Mouse (Mus musculus) intestine, postnatal 0 days (tissue): Measurements from ENCODE around the gene Tctex1d1. TPM values are rescaled to one million over a fixed set of nuclear protein-coding genes. Genes with fewer than 3 reads are reported as not detected.

ENCODE experiments used
- ATAC-seq: fragments of 200-750 bp; cut with Nextera tagmentation; 2 replicates; pipeline ENCODE4 v1.8.0; 2017; ENCODE audit warnings: mild to moderate bottlenecking, moderate TSS enrichment, moderate library complexity
- H3K27ac ChIP-seq: fragments of 300-500 bp; sonication (generic); 2 replicates; pipeline ENCODE4 v1.5.1; 2014; ENCODE audit warnings: mild to moderate bottlenecking, low read depth, low read length, moderate library complexity
- H3K27me3 ChIP-seq: fragments of 300-500 bp; sonication (generic); replicated peaks from 2 replicates; pipeline ENCODE4 v1.6.1; 2014; ENCODE audit warnings: low read length, mixed read lengths; ENCODE audit not compliant: control insufficient read depth, insufficient read depth
- H3K36me3 ChIP-seq: fragments of 300-500 bp; sonication (generic); 2 replicates; pipeline ENCODE4 v1.6.1; 2014; ENCODE audit warnings: mild to moderate bottlenecking, moderate library complexity; ENCODE audit not compliant: control insufficient read depth, insufficient read depth
- H3K4me1 ChIP-seq: fragments of 300-500 bp; sonication (generic); replicated peaks from 2 replicates; pipeline ENCODE4 v1.6.1; 2014; ENCODE audit warnings: antibody characterized with exemption, low read length, mixed read lengths; ENCODE audit not compliant: control insufficient read depth, insufficient read depth
- H3K4me2 ChIP-seq: fragments of 300-500 bp; sonication (generic); replicated peaks from 2 replicates; pipeline ENCODE4 v1.6.1; 2014; ENCODE audit warnings: low read depth, mild to moderate bottlenecking, moderate library complexity
- H3K4me3 ChIP-seq: fragments of 300-500 bp; sonication (generic); 2 replicates; pipeline ENCODE4 v1.5.1; 2014; ENCODE audit warnings: low read depth, low read length
- H3K9ac ChIP-seq: fragments of 300-500 bp; sonication (generic); 2 replicates; pipeline ENCODE4 v1.6.1; 2014; ENCODE audit warnings: mild to moderate bottlenecking, low read depth, low read length
- H3K9me3 ChIP-seq: fragments of 300-500 bp; sonication (generic); 2 replicates; pipeline ENCODE4 v1.6.1; 2016; ENCODE audit warnings: mixed run types; ENCODE audit not compliant: control insufficient read depth
- CTCF ChIP-seq: sonication (generic); IDR thresholded peaks from 2 replicates; pipeline ENCODE4 v1.5.1; 2016; ENCODE audit warnings: low read depth, mild to moderate bottlenecking, control low read depth, antibody characterized with exemption, moderate library complexity
- WGBS: fragments of 180-500 bp; shearing (Covaris S2); extraction: QIAGEN DNeasy Blood & Tissue Kit; methylation state at CpG from one replicate; pipeline ENCODE4 v1.1.7; 2014; 5-methylcytosine and 5-hydroxymethylcytosine counted together
- polyA plus RNA-seq: library from polyadenylated mRNA; unstranded; fragments of >200 nt; fragmentation: Nextera tagmentation; extraction: Ambion mirVana; gene quantifications from 2 replicates; pipeline ENCODE4 v1.2.1, GENCODE M21; 2015

The Tctex1d1 gene
- 0.47 and 0.89 TPM in 2 replicates for polyA plus RNA-seq

DNA sequence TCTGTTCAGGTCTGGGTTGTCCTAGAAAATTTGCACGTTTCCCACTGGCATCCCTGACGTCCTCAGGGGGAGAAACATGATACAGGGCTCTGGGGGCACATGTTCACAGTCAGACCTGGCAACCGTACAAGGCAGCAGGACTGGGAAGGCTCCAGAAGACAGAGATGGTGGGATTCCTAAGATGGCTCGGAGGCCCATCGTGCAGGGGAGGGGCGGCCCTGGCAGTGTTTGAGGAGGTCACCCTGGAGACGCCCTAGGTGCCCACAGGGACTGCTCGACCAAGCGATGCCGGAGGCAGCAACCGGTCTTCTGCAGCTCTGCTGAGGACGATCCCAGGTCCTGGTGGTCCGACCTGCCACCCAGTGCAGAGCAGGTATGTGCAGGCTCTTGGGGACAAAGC lies at the start of gene Tctex1d1:
TSS of gene Tctex1d1 (plus strand) at position 167 of the 400 bp plus-strand sequence.
- Histone ChIP-seq H3K4me3 (0 out of 2 replicates have a peak within 1 kb of the TSS, but pooled peaks have one; percentile 5), H3K9me3 (no peaks in the 10 kb centered on the region), H3K4me2 (peak within 1 kb of the TSS; percentile 43), H3K27me3 (peaks cover 8% of the 10 kb centered on the region), H3K4me1 (no peaks in the 10 kb centered on the region), H3K36me3 (no peaks in the 10 kb centered on the region), H3K27ac (no peak within 1 kb of the TSS), H3K9ac (no peak within 1 kb of the TSS)
- no peak; the same call in 1 of the 2 replicates for ATAC-seq
- WGBS: 3% methylated on average over 13 of the region's 13 CpGs
- no peak for TF ChIP-seq CTCF

DNA sequence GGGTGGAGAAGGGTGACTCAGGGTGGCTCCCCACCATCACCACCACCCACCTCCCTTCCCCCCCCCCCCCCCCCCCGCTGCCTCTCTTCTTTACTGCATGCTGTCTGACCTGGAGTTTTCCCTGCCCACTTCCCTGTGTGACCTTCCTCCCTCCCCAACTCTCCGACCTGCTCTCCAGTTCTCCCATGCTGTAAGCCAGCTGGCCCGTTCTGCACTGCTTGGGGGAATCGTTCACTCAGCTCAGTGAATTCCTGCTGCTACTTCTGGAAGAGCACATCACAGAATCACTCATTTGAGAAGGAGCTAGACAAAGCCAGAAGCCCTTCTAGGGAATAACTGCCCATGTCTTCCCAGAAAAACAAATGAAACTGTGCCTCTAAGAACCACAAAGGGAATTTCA lies 48.9 kb upstream of the Tctex1d1 start:
- Histone ChIP-seq H3K27ac (no peak overlapping the region), H3K9ac (no peak overlapping the region), H3K4me3 (no peak overlapping the region), H3K9me3 (no peaks in the 10 kb centered on the region), H3K36me3 (no peaks in the 10 kb centered on the region), H3K4me1 (no peaks in the 10 kb centered on the region), H3K27me3 (no peaks in the 10 kb centered on the region), H3K4me2 (no peak overlapping the region)
- TF ChIP-seq CTCF: no peak
- whole genome bisulfite sequencing: 38% methylated on average over 3 of the region's 4 CpGs
- ATAC-seq: no peak

DNA sequence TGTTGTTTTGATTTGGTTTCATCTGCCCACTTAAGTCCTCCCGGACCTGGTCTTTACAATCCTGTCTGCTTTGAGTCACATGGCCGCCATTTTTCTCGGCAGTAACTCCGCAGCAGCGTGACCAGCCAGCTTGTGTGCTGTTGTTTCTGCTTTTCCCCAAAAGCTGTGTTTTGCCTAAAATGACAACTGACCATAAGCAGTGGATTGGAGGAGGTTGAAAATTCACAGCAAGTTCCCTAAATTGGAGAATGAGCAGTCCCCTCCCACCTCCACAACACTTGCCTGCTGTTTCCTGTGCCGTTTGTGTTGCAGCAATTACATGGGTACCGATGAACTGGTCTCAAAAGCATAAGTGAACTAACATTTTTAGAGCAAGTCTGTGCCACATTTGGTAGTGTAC lies 47.7 kb upstream of the Tctex1d1 start:
- H3K4me2 ChIP-seq: no peak overlapping the region
- H3K4me3 ChIP-seq: no peak overlapping the region
- no peak overlapping the region for H3K27ac ChIP-seq
- H3K9me3 ChIP-seq: no peaks in the 10 kb centered on the region
- no peaks in the 10 kb centered on the region for H3K27me3 ChIP-seq
- TF ChIP-seq CTCF: no peak
- ATAC-seq: no peak
- H3K9ac ChIP-seq: no peak overlapping the region
- no peaks in the 10 kb centered on the region for H3K36me3 ChIP-seq
- WGBS: 71% methylated on average over 7 of the region's 7 CpGs
- H3K4me1 ChIP-seq: no peaks in the 10 kb centered on the region

DNA sequence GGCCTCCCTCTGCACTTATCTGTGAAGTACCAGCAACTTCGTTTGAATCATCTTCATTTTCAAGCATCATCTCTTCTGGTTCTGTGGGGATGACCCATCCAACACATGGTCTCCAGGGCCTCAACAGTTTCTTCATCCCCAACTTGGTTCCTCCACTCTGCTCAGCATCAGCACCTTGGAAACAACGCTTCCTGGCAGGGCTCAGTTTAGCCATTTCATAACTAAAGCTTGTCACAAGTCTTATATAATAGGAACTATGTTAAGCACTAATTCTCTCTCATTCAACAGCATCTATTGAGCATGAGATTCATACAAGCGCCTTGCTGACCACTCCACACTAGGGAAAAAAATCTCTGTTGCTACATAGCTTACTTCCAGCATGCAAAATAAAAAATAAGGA lies 38.1 kb upstream of the Tctex1d1 start:
- no peak overlapping the region for H3K4me2 ChIP-seq
- no peak for TF ChIP-seq CTCF
- H3K4me1 ChIP-seq: no peaks in the 10 kb centered on the region
- H3K9ac ChIP-seq: no peak overlapping the region
- H3K9me3 ChIP-seq: no peaks in the 10 kb centered on the region
- no peaks in the 10 kb centered on the region for H3K36me3 ChIP-seq
- no peaks in the 10 kb centered on the region for H3K27me3 ChIP-seq
- no peak for ATAC-seq
- H3K27ac ChIP-seq: no peak overlapping the region
- 77% methylated on average over 3 of the region's 3 CpGs for WGBS
- H3K4me3 ChIP-seq: no peak overlapping the region

DNA sequence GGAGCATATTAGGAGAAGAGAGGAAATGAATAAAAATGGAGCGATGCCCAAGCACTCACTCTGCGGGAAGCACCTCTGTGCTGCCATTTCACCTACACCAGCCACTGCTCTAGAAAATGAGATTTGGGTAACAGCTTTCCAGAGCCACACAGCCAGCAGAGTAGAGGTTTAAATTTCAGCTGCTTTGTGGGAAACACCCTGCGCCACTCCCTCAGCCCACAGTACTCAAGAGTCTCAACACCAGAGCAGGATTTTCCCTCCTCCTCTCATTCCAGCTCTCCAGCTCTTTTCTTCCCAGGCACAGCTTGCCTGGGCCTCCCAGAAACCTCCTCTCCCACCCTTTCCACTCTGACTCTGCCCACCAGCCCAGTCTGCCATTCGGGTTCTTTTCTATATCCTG lies 37.7 kb upstream of the Tctex1d1 start:
- Histone ChIP-seq H3K27me3 (no peaks in the 10 kb centered on the region), H3K27ac (no peak overlapping the region), H3K4me2 (no peak overlapping the region), H3K9ac (no peak overlapping the region), H3K9me3 (no peaks in the 10 kb centered on the region), H3K36me3 (no peaks in the 10 kb centered on the region), H3K4me3 (no peak overlapping the region), H3K4me1 (no peaks in the 10 kb centered on the region)
- TF ChIP-seq CTCF: no peak
- 85% methylated on average over 4 of the region's 4 CpGs for WGBS
- ATAC-seq: no peak

DNA sequence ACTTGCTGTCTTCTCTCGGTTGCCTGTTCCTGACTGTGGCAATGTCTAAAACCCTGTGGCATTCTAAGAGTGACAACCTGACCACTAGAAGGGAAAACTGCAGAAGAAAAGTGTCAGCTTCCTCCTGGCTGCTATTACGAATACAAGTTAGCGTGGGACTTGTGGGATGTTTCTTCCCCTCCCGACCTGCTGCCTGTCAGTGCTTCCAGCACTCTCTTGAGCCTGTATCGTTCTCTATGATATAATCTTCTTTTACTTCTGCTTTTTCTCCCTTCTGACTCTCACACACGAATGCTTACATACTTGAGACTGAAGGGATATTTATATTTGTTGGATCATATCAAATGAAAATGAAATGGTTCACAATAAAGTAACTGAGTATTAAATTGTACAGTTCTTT lies 34.1 kb upstream of the Tctex1d1 start:
- H3K9ac ChIP-seq: no peak overlapping the region
- no peak for ATAC-seq
- H3K4me3 ChIP-seq: no peak overlapping the region
- no peak for TF ChIP-seq CTCF
- no peaks in the 10 kb centered on the region for H3K4me1 ChIP-seq
- H3K9me3 ChIP-seq: no peaks in the 10 kb centered on the region
- no peak overlapping the region for H3K27ac ChIP-seq
- H3K4me2 ChIP-seq: no peak overlapping the region
- H3K27me3 ChIP-seq: no peaks in the 10 kb centered on the region
- WGBS: 66% methylated on average over 6 of the region's 6 CpGs
- H3K36me3 ChIP-seq: no peaks in the 10 kb centered on the region

DNA sequence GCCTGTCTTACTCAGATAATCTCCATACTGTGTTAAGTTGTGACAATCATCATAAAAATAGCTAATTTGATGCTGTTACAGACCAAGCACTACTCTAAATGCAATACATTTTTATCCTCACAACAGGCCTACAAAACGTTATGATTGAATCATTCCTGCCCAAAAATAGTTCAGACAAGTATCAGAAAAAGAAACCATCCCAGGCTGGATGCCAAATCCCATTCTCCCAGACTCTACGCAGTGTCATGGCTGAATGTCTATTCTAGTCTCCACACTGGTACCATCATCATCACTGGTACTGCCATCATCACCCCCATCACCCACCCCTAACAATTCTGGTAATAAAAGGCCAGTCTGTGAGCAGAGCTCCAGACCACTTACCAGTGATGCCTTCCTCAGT lies 25.9 kb upstream of the Tctex1d1 start:
- 66% methylated on average over 2 of the region's 2 CpGs for WGBS
- H3K4me3 ChIP-seq: no peak overlapping the region
- H3K27ac ChIP-seq: no peak overlapping the region
- no peak for TF ChIP-seq CTCF
- no peaks in the 10 kb centered on the region for H3K4me1 ChIP-seq
- no peaks in the 10 kb centered on the region for H3K36me3 ChIP-seq
- no peak overlapping the region for H3K4me2 ChIP-seq
- H3K9me3 ChIP-seq: no peaks in the 10 kb centered on the region
- no peak for ATAC-seq
- no peaks in the 10 kb centered on the region for H3K27me3 ChIP-seq
- H3K9ac ChIP-seq: no peak overlapping the region
